Comparison of ENCODE assay signal across 8 mouse cellular contexts in genomic region chr8:4216791-4217621, GRCm38 (mm10). TPM values are rescaled to one million over a fixed set of nuclear protein-coding genes. Genes with fewer than 3 reads are reported as not detected.
DNase-seq lines count a peak whose midpoint lies in the region; ATAC-seq and TF ChIP-seq lines count a peak whose summit lies in the region.

Gene Prr36 (minus strand): TSS chr8:4217459.

- H3K27me3 ChIP-seq in thymus, adult 2 months (ENCODE audit: control insufficient read depth, insufficient read depth, low read length): peaks cover 10% of the 10 kb centered on the region; the same call in 1 of the 2 replicates
- peaks cover 35% of the 10 kb centered on the region for H3K27me3 ChIP-seq in limb, embryonic 11.5 days (ENCODE audit: control insufficient read depth, insufficient read depth, low read length)
- peaks cover 11% of the 10 kb centered on the region; the same call in 1 of the 2 replicates for H3K27me3 ChIP-seq in neural tube, embryonic 12.5 days (replicated peaks)

- peak within 1 kb of the TSS; percentile 59 for H3K9ac ChIP-seq in limb, embryonic 11.5 days (ENCODE audit: low read length)
- peak within 1 kb of the TSS; percentile 86 for H3K9ac ChIP-seq in neural tube, embryonic 12.5 days

- ATAC-seq in CD4-positive, CD25-positive, alpha-beta regulatory T cell, adult 4 months: no peak
- ATAC-seq in limb, embryonic 11.5 days (ENCODE audit: insufficient number of reproducible peaks, low FRiP score, low TSS enrichment, low read depth): peak; percentile 35; the same call in 1 of the 2 replicates
- ATAC-seq in neural tube, embryonic 12.5 days (ENCODE audit: low FRiP score, low read depth): peak; percentile 93

- H3K36me3 ChIP-seq in thymus, adult 2 months (ENCODE audit: control insufficient read depth, insufficient read depth, low read length): no peaks in the 10 kb centered on the region
- H3K36me3 ChIP-seq in limb, embryonic 11.5 days (ENCODE audit: control insufficient read depth, insufficient read depth, low read length): no peaks in the 10 kb centered on the region
- peaks cover 7% of the 10 kb centered on the region; the same call in 1 of the 2 replicates for H3K36me3 ChIP-seq in neural tube, embryonic 12.5 days

- peaks cover 31% of the 10 kb centered on the region for H3K4me1 ChIP-seq in thymus, adult 2 months (replicated peaks; ENCODE audit: control insufficient read depth, insufficient read depth, low read length)
- H3K4me1 ChIP-seq in limb, embryonic 11.5 days (ENCODE audit: control insufficient read depth, insufficient read depth, low read length): peaks cover 9% of the 10 kb centered on the region; the same call in 1 of the 2 replicates
- H3K4me1 ChIP-seq in neural tube, embryonic 12.5 days: peaks cover 40% of the 10 kb centered on the region

- TF ChIP-seq POLR2A in thymus, adult 2 months (IDR thresholded peaks at IDR 0.05; ENCODE audit: control insufficient read depth, extremely low read depth, insufficient read depth, low read length, poor library complexity): no peak

- H3K4me2 ChIP-seq in limb, embryonic 11.5 days (ENCODE audit: low read depth, severe bottlenecking): peak within 1 kb of the TSS; percentile 93
- H3K4me2 ChIP-seq in neural tube, embryonic 12.5 days (replicated peaks): peak within 1 kb of the TSS; percentile 87

- H3K27ac ChIP-seq in thymus, adult 2 months (ENCODE audit: control insufficient read depth, insufficient read depth, low read length): no peak within 1 kb of the TSS
- no peak within 1 kb of the TSS for H3K27ac ChIP-seq in limb, embryonic 11.5 days (replicated peaks; ENCODE audit: low read depth, low read length)
- peak within 1 kb of the TSS; percentile 63; the same call in 1 of the 2 replicates for H3K27ac ChIP-seq in neural tube, embryonic 12.5 days

- 5% methylated on average over 44 of the region's 44 CpGs for WGBS in thymus, adult 2 months
- under 1% methylated on average over 44 of the region's 44 CpGs for WGBS in limb, embryonic 11.5 days
- 1% methylated on average over 44 of the region's 44 CpGs for WGBS in neural tube, embryonic 12.5 days

- no peak for TF ChIP-seq CTCF in thymus, adult 2 months (IDR thresholded peaks at IDR 0.05; ENCODE audit: borderline replicate concordance, control insufficient read depth, extremely low read depth, insufficient read depth, low read length, poor library complexity)

- H3K9me3 ChIP-seq in limb, embryonic 11.5 days (ENCODE audit: control insufficient read depth, low read length): no peaks in the 10 kb centered on the region; the same call in 1 of the 2 replicates
- no peaks in the 10 kb centered on the region for H3K9me3 ChIP-seq in neural tube, embryonic 12.5 days

- peak within 1 kb of the TSS; percentile 12 for H3K4me3 ChIP-seq in thymus, adult 2 months (ENCODE audit: control insufficient read depth, insufficient read depth, low read length)
- H3K4me3 ChIP-seq in limb, embryonic 11.5 days (ENCODE audit: low read depth, low read length): peak within 1 kb of the TSS; percentile 43
- peak within 1 kb of the TSS; percentile 62 for H3K4me3 ChIP-seq in neural tube, embryonic 12.5 days

- peak; percentile 33 for DNase-seq in CD4-positive, CD25-positive, alpha-beta regulatory T cell, adult 2 months (ENCODE audit: low read depth, low spot score)
- DNase-seq in thymus, adult 2 months: no peak
- DNase-seq in thymus, postnatal 0 days (ENCODE audit: low spot score): no peak
- DNase-seq in frontal cortex, postnatal 36 days (ENCODE audit: low spot score in 2 of 2): peak; percentile 64 to 67
- DNase-seq in limb, embryonic 11.5 days (ENCODE audit: low spot score): peak; percentile 56
- no peak for DNase-seq in spleen, postnatal 14 days (ENCODE audit: low spot score in 2 of 2)

RNA-seq across cellular contexts. Expression of gene Prr36, which starts in this region (rescaled TPM):
- polyA plus RNA-seq in CD4-positive, CD25-positive, alpha-beta regulatory T cell, adult 4 months (2017; shearing (Covaris generic)): under 1 TPM in 1 of 2 experiments, not detected in 1; 0.49 TPM
- 0.47 and 0.64 TPM in 2 replicates for polyA plus RNA-seq in thymus, adult 2 months (2012; rRNA removed)
- 0.42 and 0.46 TPM in 2 replicates for polyA plus RNA-seq in thymus, postnatal 0 days (2015; fragmentation: Nextera tagmentation; extraction: Ambion mirVana)
- polyA plus RNA-seq in limb, embryonic 11.5 days (2014; fragmentation: Nextera tagmentation; extraction: Ambion mirVana): 1.7 and 1.9 TPM in 2 replicates
- polyA plus RNA-seq in neural tube, embryonic 12.5 days (2016; fragmentation: Nextera tagmentation; extraction: Ambion mirVana): 40.7 and 41.6 TPM in 2 replicates

Comparison
In these comparisons a context has a peak if more than half of its experiments do, and no peak if none do; other contexts are left out.
1. RNA of gene Prr36 (polyA plus RNA-seq): 40.7 to 41.6 TPM in neural tube, embryonic 12.5 days; 1.7 to 1.9 TPM in limb, embryonic 11.5 days, 0.49 TPM in CD4-positive, CD25-positive, alpha-beta regulatory T cell, adult 4 months, 0.47 to 0.64 TPM in thymus, adult 2 months and 0.42 to 0.46 TPM in thymus, postnatal 0 days; every median in the first group is over 10 times any median in the second.
2. DNase-seq: peak in CD4-positive, CD25-positive, alpha-beta regulatory T cell, adult 2 months (single experiment), frontal cortex, postnatal 36 days (2 of 2) and limb, embryonic 11.5 days (single experiment); none in thymus, adult 2 months (single experiment), thymus, postnatal 0 days (single experiment) and spleen, postnatal 14 days (0 of 2).
3. H3K4me3 ChIP-seq: peak in every context shown above with its lines; median percentile 62 in neural tube, embryonic 12.5 days; 43 in limb, embryonic 11.5 days; 12 in thymus, adult 2 months.